Mouse (Mus musculus): ENCODE measurements at regions not wholly inside any gene's neighbourhood (a gene's known extent, or its start where the extent isn't known, plus 50 kb on each side); places are given as distances from the start of the nearest gene placed in this dataset.
A peak's percentile ranks its signal among the peaks of the same experiment; 100 is the strongest.
"Not testable (repeated sequence)": the region's sequence is repeated elsewhere in the genome, so short reads cannot be mapped to it uniquely, and the experiment has no call there.

DNA sequence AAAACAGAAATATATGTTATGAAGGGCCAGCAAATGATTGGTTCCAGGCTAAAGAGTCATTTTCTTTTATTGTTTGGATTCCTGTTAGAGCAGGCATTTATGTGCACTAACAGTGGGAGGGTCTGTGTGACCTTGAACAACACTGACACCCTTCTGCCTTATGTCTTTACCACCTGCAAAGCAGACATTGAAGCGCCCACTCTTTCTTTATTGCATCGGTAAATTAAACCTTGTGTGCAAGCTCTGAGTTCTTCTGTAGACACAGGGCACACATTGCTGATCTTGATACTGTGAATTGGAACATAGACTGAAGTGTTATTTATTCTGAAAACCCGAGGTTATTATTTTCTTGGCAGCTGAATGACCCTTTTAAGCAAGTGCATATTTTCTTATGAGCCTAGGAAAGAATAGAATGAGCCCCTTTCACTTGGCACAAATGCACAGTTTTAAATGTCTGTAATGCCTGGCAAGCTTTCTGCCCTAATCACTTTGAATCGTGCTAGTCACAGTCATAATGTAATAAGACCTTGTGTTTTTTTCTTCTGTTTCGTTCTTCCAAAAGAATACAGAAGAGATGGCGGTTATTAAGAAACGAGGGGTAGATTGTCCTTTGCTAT lies 125.1 kb upstream of the Cobl start:
- no peak for DNase-seq

DNA sequence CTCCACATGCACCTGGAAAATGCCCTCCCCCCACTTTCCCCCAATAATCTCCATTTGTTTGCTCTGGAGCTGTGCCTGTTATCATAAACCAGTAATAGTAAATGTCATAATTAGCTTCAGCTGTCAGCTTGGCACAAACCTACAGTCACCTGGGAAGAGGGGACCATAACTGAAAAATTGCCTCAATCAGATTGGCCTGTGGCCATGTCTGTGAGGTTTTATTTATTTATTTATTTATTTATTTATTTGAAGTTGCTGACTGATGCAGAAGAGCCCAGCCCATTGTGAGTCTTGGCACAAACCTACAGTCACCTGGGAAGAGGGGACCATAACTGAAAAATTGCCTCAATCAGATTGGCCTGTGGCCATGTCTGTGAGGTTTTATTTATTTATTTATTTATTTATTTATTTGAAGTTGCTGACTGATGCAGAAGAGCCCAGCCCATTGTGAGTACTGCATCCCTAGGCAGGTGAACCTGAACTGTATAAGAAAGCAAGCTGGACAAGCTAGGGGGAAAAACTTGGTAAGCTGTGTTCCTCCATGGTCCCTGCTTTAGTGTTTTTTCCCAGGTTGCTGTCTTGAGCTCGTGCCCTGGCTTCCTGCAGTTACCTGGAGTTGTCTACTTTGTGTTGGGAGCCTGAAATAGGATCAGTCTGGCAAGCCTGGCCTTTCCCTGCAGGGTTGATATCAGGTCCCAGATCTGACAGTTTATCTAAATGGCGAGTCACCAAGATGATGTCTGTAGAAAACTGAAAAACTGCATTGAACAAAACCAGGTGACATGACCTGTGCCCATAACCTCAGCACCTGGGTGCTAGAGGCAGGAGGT lies 120.3 kb upstream of the Cobl start:
- not testable (repeated sequence) for DNase-seq

DNA sequence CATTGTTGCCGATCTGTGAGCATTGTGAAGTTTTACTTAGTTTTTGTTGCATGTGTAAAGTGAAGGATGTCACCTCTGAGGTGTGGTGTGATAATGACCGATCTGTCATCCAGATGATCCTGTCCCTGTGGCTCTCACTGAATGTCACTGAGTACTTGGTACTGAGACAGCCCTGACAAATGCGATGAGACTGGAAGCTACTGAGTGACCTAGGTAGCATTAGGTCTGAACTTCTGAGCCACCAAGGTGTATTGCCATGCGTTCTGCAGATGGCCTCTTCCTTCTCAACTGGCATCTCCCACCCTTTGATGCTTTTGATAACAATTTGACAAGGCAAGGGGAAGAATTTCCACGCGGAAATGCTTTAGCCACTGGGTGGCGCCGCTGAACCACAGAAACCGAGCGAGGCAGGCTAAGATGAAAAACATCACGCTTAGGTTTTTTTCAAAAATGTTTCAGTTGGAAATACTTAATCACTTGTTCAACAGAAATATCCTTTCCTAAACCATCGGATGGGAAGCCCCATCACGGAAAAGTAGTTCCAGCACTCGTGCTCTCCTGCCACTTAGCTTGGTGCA lies 114.3 kb upstream of the Cobl start:
- peak; percentile 25 to 54 for DNase-seq

DNA sequence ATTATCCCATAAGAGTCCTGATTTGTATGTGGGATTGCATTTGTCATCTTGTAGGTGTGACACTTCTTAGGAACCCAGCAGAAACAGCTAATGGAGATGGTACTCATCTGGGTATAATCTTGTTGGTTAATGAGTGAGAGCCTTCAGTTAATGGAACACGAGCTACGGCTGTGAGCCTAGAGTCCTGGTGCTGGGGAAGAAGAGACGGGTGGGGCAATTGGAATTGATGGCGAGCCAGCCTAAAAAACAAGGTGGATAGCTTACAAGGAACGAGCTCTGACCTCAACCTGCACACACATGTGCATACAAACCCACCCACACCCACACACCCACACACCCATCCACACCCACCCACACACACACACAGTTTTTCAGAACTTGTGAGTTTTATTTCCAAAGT lies 94.9 kb upstream of the Cobl start:
- no peak for DNase-seq

- peak in 1 of 2 experiments; percentile 36 for DNase-seq
These were observed 94.4 kb upstream of the Cobl start for GRCm38 (mm10) chr11:12558995-12559633.

DNA sequence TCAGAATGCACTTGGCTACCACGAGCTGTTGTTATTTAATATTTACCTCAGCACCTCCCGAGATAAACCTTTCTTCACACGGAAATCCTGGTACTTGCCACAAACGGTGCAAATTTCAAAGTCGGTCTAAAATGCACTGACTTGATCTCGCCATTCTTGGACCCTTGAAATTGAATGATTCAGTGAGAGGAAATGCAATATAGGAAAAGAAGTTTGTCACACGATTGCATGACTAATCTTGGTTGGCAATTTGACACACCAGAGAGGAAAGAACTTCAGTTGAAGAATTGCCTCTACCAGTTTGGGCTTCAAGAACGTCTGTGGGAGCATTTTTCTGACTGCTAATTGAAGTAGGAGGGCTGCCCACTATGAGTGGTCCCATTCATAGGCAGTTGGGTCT lies 93.4 kb upstream of the Cobl start:
- DNase-seq = no peak

GRCm38 (mm10) chr11:12545771-12546170 lies 81.0 kb upstream of the Cobl start:
- DNase-seq = no peak

- no peak for DNase-seq
These were observed 78.3 kb upstream of the Cobl start for GRCm38 (mm10) chr11:12543042-12543441.

DNA sequence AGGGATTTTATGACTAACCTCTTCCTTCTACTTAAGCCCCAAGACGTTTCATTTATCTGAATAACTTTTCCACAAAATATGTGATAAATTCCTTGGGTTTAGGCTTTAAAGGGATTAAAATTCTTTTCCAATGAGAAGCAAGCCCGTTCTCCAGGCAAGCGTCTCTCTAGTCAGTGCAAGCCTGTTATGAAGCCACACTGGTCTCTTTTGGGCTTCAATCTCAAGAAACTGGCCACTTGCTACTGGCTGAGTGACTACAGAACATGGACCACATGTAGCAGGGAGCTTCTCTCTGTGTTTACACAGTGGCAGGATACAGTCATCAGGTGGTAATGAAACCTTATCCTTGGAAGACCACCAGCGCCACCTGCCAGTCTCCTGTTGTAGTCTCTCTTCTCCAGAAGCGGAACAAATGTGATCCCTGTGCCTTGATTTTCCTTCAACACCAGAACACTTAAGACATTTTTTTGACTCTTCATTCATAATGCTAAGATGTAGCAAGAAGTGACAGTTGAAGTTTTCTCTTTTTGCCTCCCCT lies 75.6 kb upstream of the Cobl start:
- DNase-seq = peak in 1 of 2 experiments; percentile 9

- no peak for DNase-seq
These were observed 70.3 kb upstream of the Cobl start for GRCm38 (mm10) chr11:12535063-12535462.

GRCm38 (mm10) chr11:12532288-12532687 lies 67.5 kb upstream of the Cobl start:
- DNase-seq = peak; percentile 15 to 33

- DNase-seq = not testable (repeated sequence)
These were observed 57.3 kb upstream of the Cobl start for GRCm38 (mm10) chr11:12522063-12522462.

DNA sequence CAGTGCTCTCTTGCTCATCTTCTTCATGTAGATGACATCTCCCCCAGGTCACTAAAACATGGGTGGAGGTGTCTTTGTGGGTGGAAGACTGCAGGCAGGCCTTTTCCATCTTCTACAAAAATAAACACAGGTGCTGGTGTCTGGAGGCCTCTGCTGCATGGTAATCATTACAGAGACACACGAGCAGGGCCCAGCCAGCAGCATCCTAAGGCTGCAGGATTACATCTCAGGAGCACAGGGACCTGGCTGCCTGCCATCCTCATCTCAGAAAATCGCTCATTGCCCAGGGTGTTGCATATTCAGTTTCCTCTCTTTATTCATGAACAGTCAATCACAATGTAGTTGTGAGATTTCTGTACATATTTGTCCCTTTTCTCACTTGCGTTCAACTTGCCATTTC lies 56.5 kb upstream of the Cobl start:
- DNase-seq = peak in 1 of 2 experiments; percentile 8

GRCm38 (mm10) chr11:12516374-12516773 lies 51.6 kb upstream of the Cobl start:
- no peak for DNase-seq
